Mouse (Mus musculus) large intestine, adult 2 months (tissue): ENCODE measurements around the gene Tceal1. TPM values are rescaled to one million over a fixed set of nuclear protein-coding genes. Genes with fewer than 3 reads are reported as not detected.
A peak's percentile ranks its signal among the peaks of the same experiment; 100 is the strongest.
"Not testable (repeated sequence)": the region's sequence is repeated elsewhere in the genome, so short reads cannot be mapped to it uniquely, and the experiment has no call there.

Experiments used
- DNase-seq: peaks from one replicate; pipeline ENCODE4 v3.0.0-alpha.2; 2012; ENCODE audit warnings: low read depth, low spot score
- WGBS: fragments of 180-500 bp; shearing (Covaris S2); methylation state at CpG from one replicate; pipeline ENCODE4 v1.1.7; 2018; 5-methylcytosine and 5-hydroxymethylcytosine counted together
- polyA plus RNA-seq: library from polyadenylated mRNA; depleted of rRNA; stranded (reverse); fragments of >200 nt; gene quantifications from 2 replicates; pipeline ENCODE4 v1.2.3, GENCODE M21; 2012; rRNA removed

Gene Tceal1
- 0.34 and 0.40 TPM in 2 replicates for polyA plus RNA-seq

DNA sequence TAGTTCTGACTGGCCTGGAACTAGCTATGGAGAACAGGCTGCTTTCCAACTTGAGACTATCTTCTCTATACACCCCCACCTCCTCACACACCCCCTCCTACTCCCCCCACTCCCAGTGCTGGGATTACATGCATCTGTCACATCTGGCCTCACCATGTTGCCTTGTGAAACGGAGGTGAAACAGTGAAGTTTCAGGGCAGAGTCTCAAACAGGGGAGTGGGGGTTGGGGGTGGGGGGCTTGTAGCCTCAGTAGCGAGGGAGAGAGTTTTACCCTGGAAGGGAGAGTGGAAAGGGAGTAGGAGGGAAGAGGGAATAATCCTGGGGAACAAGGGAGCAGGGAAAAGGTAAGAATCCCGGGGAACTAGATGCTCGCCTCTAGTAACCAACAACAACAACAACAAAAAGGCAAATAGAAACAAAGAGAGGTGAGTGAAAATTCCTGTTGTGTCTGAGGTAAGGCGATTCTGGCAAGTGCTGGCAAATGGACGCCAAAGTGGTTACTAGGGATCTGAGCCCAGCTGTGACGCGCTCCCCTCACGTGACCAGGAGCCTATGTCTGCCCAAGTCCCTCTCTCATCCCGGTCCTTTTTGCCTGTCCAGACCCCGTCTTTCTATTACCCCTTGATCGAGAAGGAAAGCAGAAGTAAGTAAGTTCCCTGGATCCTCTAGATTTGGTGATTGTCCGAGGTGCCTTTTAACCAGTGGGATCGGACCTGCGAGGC, at the start of gene Tceal1:
Gene Tceal1, plus strand, starts transcription at position 537 of the 722 bp plus-strand sequence.
- whole genome bisulfite sequencing = 19% methylated on average over 15 of the region's 15 CpGs
- DNase-seq = no peak

DNA sequence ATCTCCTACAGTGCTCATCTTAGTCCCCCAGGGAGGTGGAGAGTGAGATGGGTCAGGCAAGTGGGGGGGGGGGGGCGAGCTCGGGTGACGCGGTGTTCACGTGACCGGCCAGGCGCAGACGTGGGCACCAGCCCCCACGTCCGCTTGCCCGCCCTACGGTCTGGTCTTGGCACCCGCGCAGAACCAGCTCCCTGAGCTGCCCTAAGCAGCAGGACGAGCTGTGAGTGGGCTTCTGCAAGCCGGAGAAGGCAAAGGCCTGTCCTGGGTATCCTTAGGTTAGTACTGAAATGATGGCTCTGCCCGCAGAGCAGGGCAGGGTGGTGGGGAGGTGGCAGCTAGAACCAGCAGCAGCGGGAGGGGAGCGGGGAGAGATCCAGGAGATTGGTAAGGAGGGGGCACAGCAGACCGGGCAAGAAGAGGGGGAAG, 41.5 kb upstream of the Tceal1 start:
- 22% methylated on average over 20 of the region's 20 CpGs for WGBS
- no peak for DNase-seq

DNA sequence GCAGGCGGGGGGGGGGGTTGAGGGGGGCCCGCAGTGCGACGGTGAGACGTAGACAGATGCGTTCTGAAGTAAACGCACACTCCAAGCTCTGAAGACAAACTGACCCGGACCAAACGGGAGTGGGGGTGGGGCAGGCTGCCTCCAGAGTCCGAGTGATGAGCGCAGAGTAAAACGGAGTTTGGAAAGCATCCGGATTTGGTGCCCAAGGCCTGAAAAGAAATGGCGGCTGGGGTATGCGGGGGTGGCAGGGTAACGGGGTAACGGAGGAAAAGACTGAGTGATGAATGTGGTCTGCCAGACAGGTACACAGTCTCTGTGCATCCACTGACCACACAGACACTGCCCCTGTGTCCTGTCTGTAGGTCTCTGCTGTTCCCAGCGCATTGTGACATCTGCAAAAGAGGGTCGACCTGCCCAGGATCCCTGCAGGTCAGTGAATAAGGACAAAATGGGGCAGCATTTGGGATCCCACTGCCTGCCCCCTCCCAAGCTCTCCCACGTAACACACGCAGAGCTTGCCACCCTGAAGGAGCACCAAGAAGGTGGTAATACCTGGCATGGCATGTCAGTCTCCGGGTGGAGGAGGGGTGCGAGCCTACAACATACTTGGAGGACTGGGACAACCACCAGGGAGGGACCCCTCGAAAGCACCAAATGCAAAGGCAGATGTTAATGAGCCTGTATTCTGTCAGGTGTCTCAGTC, 40.9 kb upstream of the Tceal1 start:
- WGBS = 25% methylated on average over 23 of the region's 24 CpGs
- DNase-seq = not testable (repeated sequence)

DNA sequence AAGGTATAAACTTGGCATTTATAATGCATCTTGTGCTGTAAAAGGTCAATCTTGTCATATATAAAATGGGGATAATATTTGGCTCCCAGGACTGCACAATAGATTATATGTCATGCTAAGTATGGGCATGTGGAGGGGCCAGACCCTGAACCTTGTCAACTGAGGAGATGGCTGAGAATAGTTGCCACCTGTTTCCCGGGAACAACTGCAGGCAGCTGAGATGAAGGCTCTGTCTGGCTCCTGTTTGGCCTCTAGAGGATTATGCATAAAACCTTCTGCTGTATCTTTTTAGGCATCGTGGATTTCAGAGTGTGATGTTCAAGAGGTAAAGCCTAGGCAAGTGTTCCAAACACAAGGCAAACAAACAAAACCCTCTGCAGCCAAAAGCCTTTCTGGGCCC, 39.0 kb upstream of the Tceal1 start:
- no peak for DNase-seq
- WGBS = 58% methylated on average over 2 of the region's 2 CpGs

DNA sequence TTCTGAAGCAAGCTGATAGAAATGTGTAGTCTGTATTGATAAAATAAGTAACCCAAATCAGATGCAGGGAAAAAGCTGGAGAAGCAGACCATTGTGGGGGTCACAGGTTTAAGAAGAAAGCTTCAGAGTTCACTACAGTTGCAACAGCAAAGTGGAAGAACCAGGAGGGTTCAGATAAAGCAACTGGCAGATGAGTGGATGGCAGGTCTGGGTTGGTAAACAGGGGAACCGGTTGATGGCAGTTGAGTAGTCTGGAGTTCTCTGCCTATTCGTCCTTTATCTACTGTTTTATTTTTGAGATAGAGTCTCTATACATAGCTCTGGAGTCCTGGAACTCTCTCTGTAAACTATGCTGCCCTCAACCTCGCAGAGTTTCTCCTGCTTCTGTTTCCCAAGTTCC, 26.8 kb upstream of the Tceal1 start:
- no peak for DNase-seq
- 55% methylated on average over 3 of the region's 3 CpGs for WGBS

DNA sequence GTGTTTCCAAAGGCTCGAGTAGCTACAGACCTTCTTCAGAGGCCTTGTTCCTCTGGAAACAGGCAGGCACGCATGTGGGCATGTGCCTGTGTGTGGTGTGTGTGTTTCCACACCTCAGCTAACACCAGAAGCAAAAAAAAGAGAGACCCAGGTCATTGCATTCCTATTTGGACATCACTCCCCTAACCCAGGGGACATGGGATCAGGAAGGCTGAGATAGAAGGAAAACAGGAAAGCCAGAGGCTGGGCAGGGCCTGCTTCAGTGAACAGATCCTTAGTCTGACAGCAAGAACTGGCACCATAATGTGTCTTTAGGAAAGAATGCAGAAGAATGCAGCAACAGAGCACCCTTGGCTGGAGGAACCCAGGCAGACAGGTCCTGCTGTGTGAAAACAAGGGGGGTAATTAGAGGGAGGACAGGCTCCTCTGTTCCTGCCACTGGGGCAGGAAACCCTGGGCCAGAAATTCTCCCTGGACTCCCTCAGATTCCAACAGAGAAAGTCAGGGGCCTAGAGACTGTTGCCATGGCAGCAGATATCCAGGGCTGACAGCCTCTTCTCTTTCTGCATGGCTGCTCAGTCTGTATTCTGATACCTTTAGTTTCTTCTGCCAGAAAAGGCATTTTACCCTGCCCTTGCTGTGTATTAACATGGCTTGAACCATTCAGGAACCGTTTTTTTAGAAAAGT, 16.0 kb upstream of the Tceal1 start:
- 52% methylated on average over 3 of the region's 3 CpGs for WGBS
- DNase-seq = not testable (repeated sequence)

DNA sequence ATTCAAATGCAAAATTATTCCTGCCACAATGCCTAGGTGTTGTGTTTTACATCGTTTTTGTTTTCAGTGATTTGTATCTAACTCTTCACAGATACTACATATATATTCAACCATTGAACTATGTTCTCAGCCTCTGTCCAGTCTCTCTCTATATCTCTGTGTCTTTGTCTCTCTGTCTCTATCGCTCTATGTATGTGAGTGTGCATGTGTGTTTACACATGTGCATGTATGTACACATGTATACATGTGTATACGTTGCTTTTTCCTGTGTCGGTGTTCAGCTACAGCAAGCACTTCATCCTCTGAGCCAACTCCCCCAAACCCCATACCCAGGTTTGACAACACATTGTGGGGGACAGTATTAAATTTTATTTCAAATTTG, 15.5 kb upstream of the Tceal1 start:
- DNase-seq = no peak
- WGBS = 82% methylated on average over 4 of the region's 4 CpGs

DNA sequence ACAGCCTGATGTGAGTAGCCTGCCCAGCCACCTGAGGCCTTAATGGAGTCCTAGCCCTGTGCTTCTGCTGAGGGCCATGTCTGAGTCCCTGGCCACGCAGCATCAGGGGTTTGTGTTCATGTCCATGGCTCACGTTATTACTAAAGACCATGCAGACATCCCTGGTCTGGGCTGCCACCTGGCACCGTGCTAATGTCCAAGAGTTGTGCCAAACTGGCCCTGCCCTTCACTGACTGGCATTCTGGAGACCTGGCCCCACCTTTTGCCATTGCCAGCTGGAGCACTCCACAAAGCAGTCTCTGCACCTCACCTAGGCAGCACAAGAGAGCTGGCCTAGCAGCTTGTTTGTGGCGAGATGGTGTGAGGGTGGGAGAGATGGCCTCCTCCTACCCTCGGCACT, 14.6 kb upstream of the Tceal1 start:
- no peak for DNase-seq
- WGBS = 83% methylated on average over 5 of the region's 5 CpGs

DNA sequence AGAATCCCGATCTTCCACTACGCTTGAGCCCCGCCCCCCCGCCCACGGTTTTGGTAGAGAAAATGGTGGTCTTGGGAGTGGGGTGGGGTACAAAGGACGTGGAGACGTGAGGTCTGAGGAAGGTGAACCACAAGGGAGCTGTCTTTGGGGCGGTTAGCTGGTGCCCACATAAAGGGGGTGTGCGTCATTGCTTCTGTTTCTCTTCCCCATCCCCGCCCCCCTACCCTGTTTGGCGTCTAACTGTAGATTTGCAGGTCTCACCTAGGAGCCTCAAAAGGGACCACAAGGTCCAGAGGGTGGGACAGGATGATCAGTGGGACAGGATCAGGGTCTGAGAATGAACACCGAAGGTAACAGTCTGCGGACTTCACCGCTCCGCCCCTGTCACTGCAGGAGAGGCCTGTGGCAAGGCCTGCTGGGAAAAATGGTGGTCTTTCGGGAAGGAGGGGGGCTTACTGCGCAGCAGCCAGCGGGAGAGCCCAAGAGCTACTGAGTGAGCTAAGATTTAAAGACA, 443 bp downstream of the Tceal1 start:
- no peak for DNase-seq
- WGBS = 21% methylated on average over 18 of the region's 18 CpGs

DNA sequence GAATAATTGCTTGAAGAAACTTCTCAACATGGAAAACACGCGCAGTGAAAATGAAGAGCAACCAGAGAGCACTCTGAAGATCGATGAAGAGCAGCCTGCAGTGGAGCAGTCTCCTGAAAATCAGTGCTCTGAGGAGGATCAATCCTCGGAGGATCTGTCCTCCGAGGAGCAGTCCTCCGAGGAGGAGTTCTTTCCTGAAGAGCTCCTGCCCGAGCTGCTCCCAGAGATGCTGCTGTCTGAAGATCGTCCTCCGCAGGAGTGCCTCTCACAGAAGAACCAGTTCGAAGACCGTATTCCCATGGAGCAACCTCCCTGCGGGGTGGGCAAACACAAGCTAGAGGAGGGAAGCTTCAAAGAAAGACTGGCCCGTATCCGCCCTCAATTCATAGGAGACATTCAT, 1.0 kb downstream of the Tceal1 start:
- WGBS = 36% methylated on average over 14 of the region's 14 CpGs
- DNase-seq = no peak

DNA sequence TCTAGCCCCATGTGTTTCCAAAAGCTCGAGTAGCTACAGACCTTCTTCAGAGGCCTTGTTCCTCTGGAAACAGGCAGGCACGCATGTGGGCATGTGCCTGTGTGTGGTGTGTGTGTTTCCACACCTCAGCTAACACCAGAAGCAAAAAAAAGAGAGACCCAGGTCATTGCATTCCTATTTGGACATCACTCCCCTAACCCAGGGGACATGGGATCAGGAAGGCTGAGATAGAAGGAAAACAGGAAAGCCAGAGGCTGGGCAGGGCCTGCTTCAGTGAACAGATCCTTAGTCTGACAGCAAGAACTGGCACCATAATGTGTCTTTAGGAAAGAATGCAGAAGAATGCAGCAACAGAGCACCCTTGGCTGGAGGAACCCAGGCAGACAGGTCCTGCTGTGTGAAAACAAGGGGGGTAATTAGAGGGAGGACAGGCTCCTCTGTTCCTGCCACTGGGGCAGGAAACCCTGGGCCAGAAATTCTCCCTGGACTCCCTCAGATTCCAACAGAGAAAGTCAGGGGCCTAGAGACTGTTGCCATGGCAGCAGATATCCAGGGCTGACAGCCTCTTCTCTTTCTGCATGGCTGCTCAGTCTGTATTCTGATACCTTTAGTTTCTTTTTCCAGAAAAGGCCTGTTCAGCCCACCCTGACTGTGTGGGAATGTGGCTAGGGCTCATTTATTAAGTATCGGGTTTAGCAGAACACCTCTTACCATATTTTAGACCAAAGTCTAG, 7.1 kb downstream of the Tceal1 start:
- 64% methylated on average over 3 of the region's 3 CpGs for WGBS
- DNase-seq = not testable (repeated sequence)

DNA sequence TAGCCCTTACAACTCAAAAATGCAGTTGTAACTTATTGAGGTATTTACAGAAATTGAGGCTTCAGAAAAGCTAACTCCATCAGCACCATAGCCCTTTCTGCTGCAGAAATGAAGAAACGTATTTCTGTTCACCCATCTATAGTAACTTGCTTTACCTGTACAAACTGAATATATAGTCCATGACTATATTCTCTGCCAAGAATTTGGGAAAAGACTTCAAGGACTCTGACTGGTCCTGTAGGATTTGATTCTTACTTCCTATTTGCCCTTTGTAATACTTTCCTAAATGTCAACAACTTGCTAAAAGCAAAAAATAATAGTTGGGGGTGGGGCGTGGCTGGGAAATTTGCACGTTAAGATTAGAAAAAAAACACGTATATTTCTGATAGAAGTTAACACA, 24.2 kb downstream of the Tceal1 start:
- WGBS = 82% methylated on average over 4 of the region's 4 CpGs
- DNase-seq = no peak

DNA sequence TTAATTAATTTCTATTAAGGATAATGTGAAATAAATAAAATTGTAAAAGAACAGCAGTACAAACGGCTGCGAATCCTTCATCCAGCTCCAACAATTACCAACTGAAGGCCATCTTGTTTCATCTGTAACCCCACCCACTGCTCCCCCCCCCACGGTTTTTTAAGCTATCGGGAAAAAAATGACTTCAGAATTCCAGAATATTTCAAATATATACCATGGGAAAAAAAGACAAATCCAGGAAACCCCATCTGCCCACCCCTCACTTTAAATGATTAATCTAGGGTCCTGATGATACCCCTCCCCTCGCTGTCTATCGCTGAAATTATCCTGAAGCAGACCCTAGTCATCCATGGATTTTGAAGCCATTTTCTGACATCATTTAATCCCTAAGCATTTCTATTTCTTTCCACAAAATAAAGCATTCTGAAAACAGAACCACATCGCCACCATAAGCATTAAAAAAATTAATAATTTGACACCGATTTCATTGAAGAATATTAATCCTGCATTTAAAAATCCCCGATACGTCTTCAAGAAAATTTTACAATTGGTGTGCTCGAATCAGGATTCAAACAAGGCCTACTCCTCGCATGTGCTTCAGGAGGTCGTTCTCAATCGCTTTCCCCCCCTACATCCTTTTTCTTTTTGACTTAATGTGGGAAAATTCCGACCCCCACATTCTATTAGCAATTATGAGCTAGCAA, 32.5 kb downstream of the Tceal1 start:
- WGBS = 15% methylated on average over 15 of the region's 15 CpGs

DNA sequence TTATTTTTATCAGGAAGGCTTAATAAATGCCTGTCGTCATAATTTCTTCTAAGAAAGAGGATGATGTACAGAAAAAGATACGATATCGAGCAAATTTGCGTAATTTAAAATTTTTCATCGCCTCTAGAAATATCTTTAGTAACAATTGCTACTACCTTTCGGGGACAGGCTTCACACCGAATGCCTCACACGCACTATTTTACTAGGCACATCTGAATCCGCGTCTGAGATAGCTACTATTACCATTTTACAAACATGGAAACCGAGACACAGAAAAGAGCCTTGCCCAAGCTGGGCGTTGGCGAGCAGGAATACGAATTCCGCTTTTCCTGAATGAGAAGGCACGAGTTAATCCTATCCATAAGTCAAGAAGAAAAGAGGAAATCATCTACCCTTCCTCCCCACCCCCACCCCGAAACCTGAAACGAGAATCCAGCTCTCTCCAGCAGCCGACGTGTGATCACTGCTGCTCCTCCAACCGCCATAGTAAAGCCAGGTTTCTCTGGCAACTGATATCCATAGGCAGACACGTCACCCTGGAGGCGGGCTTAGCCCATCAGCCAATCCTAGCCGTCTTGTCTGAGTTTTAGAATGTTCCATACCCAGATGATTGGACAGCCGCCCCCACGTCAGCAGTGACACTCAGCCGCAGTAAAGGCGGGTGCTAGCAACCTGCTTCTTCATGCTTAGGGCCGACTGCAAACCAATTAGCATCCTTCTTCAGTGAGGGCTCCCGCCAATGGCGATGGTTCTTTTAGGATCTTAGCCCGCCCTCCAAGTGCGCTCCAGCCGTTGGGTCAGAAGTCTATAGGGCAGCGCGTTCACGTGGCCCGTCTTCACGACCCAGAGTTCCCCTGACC, 33.2 kb downstream of the Tceal1 start:
- 17% methylated on average over 39 of the region's 39 CpGs for WGBS
- DNase-seq = peak; percentile 75

More for the DNA sequence above, 32.5 kb downstream of the Tceal1 start:
- no peak for DNase-seq

DNA sequence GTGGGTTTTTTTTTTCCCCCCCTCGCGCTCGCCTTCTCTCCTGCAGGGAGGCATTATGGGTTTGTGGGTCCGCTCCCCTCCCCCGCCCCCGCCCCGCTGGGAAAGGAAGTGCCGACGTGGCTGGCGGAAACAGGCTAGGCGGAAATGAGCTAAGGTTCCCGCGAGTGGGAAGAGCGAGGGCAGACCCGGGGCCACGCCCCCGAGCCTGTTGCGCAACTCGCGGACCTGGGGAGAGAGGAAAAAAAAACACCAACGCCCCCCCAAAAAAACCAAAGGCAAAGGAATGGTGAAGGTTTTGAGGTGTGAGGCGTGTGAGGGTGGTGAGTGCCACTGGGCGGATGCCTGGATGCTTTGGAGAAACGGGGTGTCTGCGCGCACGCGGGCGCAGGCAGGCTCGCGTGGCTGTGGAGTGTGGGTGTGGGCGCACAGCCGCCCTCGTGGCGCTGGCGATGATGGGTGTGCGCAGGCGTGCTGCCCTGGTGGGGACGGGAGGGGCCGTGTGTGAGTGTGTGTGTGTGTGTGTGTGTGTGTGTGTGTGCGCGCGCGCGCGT, 33.9 kb downstream of the Tceal1 start:
- DNase-seq = no peak
- 25% methylated on average over 46 of the region's 46 CpGs for WGBS

DNA sequence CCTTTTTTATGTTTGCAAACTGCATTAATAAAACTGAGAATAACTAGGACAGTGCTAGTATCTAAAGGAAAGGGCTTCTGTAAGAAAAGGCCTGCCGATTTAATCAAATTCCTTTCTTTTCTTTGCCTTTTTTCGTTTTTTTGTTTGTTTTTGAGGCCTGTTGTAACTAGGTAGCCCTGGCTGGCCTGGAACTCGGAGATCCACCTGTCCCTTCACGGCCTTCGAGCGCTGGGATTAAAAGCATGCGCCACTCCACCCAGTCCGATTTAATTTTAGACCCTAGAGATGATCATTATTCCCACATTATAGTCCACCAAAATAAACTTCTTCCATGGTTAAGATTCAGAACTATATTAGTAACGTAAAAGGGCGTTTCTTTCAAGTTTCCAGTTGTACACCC, 34.5 kb downstream of the Tceal1 start:
- no peak for DNase-seq
- 15% methylated on average over 10 of the region's 10 CpGs for WGBS

DNA sequence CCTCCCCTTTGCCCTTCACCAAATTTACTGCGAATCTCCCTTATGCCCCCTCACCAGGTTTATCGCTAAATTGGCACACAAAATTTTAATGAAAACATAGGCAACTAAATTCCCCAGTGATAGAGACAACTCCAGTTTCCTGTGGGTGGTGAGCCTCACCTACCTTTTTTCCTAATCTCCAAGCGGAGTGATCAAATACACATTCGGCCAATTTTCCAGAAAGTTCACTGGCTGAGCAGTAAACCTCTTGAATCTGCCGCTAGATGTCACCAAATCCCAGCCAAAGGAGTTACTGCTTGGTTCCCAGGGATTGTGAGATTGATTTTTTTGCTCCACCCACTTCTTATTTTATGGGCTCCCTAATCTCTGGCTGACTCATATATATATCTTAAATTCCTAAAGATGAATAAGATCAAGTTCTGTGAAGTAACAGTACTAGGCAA, 34.9 kb downstream of the Tceal1 start:
- 23% methylated on average over 5 of the region's 5 CpGs for WGBS
- peak; percentile 62 for DNase-seq

DNA sequence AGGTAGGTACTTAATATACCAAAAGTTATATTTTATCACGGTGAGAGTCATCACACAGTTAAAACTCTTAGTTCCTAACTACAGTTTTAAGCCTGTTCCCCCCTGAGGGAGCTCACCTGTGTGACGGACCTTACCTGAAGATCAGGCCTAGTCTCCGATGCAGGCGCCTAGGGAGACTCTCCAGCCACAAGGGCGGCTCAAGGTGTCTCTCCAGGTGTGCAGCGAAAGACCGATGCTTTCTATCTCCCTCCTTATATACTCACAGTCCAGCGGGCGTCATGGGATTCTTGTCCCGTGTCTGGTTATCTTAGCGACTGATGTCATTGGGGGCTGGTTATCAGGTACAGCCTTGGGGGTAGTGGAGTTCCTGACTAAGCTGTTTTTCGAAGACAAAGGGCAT, 35.7 kb downstream of the Tceal1 start, which contains the start of gene Morf4l2:
Gene Morf4l2, minus strand, starts transcription at position 232 of the 400 bp plus-strand sequence.
- DNase-seq = no peak
- 90% methylated on average over 12 of the region's 12 CpGs for WGBS
